13 mouse cellular contexts compared by ENCODE assay signal in the genomic region with DNA sequence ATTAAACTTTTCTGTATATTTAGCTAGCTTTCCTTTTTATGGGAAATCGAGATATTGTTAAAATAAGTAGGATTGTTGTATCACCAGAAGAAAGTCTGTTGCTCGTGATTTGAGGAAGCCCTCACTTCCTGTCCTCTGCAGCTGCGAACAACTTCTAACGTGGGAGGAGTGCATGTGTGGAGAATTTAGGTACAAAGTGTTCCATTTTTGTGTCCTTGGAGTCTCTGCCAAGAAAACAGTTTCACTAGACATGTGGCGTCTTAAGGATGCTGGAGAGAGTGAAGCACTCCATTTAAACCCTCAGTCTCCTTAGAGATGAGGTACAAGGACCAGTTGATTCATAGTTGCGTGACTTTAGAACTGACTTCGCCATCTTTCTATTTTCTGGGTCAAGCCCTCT.
DNase-seq lines count a peak whose midpoint lies in the region; ATAC-seq and TF ChIP-seq lines count a peak whose summit lies in the region.
"Had no signal": no experiment of that assay in that cellular context is flagged by ENCODE, and none has a peak within 500 bp of the region (broad histone marks: within the 10 kb centered on the region; RNA-seq: fewer than 3 reads in every experiment).

No protein-coding gene starts in this region.

- no peaks in the 10 kb centered on the region for H3K36me3 ChIP-seq in heart, postnatal 0 days (replicated peaks; ENCODE audit: control insufficient read depth, insufficient read depth, low read length)
- H3K36me3 ChIP-seq in limb, embryonic 10.5 days = no peaks in the 10 kb centered on the region
- no peaks in the 10 kb centered on the region for H3K36me3 ChIP-seq in forebrain, embryonic 12.5 days (replicated peaks)
- H3K36me3 ChIP-seq: neural tube, embryonic 13.5 days had no signal

- H3K27ac ChIP-seq in heart, postnatal 0 days (ENCODE audit: low read depth) = peak overlapping the region; percentile 61
- H3K27ac ChIP-seq in limb, embryonic 10.5 days = no peak overlapping the region
- H3K27ac ChIP-seq in forebrain, embryonic 12.5 days = no peak overlapping the region
- H3K27ac ChIP-seq: liver, embryonic 14.5 days; neural tube, embryonic 13.5 days had no signal

- peak; percentile 57; the same call in 1 of the 2 replicates for ATAC-seq in heart, postnatal 0 days (ENCODE audit: insufficient read depth, low read depth)
- ATAC-seq in forebrain, embryonic 12.5 days (ENCODE audit: low FRiP score) = no peak
- ATAC-seq: forebrain, embryonic 14.5 days; intestine, embryonic 16.5 days had no signal

- H3K4me2 ChIP-seq in heart, postnatal 0 days (ENCODE audit: low read depth, low read length) = no peak overlapping the region
- H3K4me2 ChIP-seq in forebrain, embryonic 12.5 days = no peak overlapping the region
- H3K4me2 ChIP-seq: neural tube, embryonic 13.5 days had no signal

- no peak overlapping the region for H3K9ac ChIP-seq in heart, postnatal 0 days (replicated peaks; ENCODE audit: low read depth, low read length)
- H3K9ac ChIP-seq in forebrain, embryonic 12.5 days = no peak overlapping the region
- H3K9ac ChIP-seq: liver, embryonic 14.5 days; neural tube, embryonic 13.5 days had no signal

- TF ChIP-seq CTCF in heart, postnatal 0 days (IDR thresholded peaks at IDR 0.05; ENCODE audit: low read depth) = no peak

- H3K4me3 ChIP-seq in heart, postnatal 0 days (ENCODE audit: low read depth, low read length) = no peak overlapping the region
- H3K4me3 ChIP-seq in limb, embryonic 10.5 days = no peak overlapping the region
- H3K4me3 ChIP-seq in forebrain, embryonic 12.5 days (replicated peaks) = no peak overlapping the region
- H3K4me3 ChIP-seq: neural tube, embryonic 13.5 days had no signal

- WGBS in heart, postnatal 0 days = 52% methylated on average over 7 of the region's 7 CpGs
- 87% methylated on average over 7 of the region's 7 CpGs for WGBS in limb, embryonic 10.5 days
- WGBS in forebrain, embryonic 12.5 days = 90% methylated on average over 7 of the region's 7 CpGs

- H3K9me3 ChIP-seq in heart, postnatal 0 days (replicated peaks; ENCODE audit: control insufficient read depth, low read length) = peaks cover 9% of the 10 kb centered on the region
- H3K9me3 ChIP-seq in limb, embryonic 10.5 days (replicated peaks) = no peaks in the 10 kb centered on the region
- H3K9me3 ChIP-seq in forebrain, embryonic 12.5 days = 0 out of 2 replicates have a peak, but pooled peaks cover 7% of the 10 kb centered on the region

- H3K4me1 ChIP-seq in heart, postnatal 0 days (ENCODE audit: control insufficient read depth, insufficient read depth) = no peaks in the 10 kb centered on the region
- H3K4me1 ChIP-seq in limb, embryonic 10.5 days = no peaks in the 10 kb centered on the region
- H3K4me1 ChIP-seq in forebrain, embryonic 12.5 days = peaks cover 10% of the 10 kb centered on the region

- TF ChIP-seq EP300 in heart, postnatal 0 days (IDR thresholded peaks at IDR 0.05; ENCODE audit: low read depth) = peak; percentile 78; the same call in 1 of the 2 replicates

- peak; percentile 12 for DNase-seq in layer of hippocampus, adult 11-12 months (ENCODE audit: low spot score)
- DNase-seq in layer of hippocampus, adult 8-10 months (ENCODE audit: low spot score in 2 of 2) = no peak
- peak; percentile 55 for DNase-seq in testis, postnatal 14 days (ENCODE audit: low spot score)
- no peak for DNase-seq in testis, postnatal 10 days (ENCODE audit: low spot score)
- peak; percentile 49 for DNase-seq in heart, postnatal 0 days (ENCODE audit: low spot score)
- peak; percentile 20 to 69 for DNase-seq in right cerebral cortex, postnatal 36 days (ENCODE audit: low spot score in 2 of 2)
- DNase-seq in limb, embryonic 10.5 days (ENCODE audit: low spot score) = no peak
- DNase-seq: cerebellum, adult 8-10 months had no signal

- H3K27me3 ChIP-seq in heart, postnatal 0 days (ENCODE audit: control insufficient read depth, insufficient read depth, low read length) = no peaks in the 10 kb centered on the region
- no peaks in the 10 kb centered on the region; the same call in 1 of the 2 replicates for H3K27me3 ChIP-seq in limb, embryonic 10.5 days (ENCODE audit: low read depth, poor library complexity, severe bottlenecking)
- 0 out of 2 replicates have a peak, but pooled peaks cover 9% of the 10 kb centered on the region for H3K27me3 ChIP-seq in forebrain, embryonic 12.5 days

Comparison
In these comparisons a context has a peak if more than half of its experiments do, and no peak if none do; other contexts are left out.
1. DNase-seq: peak in layer of hippocampus, adult 11-12 months (single experiment), testis, postnatal 14 days (single experiment), heart, postnatal 0 days (single experiment) and right cerebral cortex, postnatal 36 days (2 of 2); none in layer of hippocampus, adult 8-10 months (0 of 2), testis, postnatal 10 days (single experiment) and limb, embryonic 10.5 days (single experiment).